Mouse (Mus musculus) small intestine, adult 2 months (tissue): ENCODE results near the gene 1700021F05Rik. TPM values are rescaled to one million over a fixed set of nuclear protein-coding genes. Genes with fewer than 3 reads are reported as not detected.

Source experiments
- H3K27ac ChIP-seq: fragments of 200-500 bp; 2 replicates; pipeline ENCODE4 v1.5.1; 2012; ENCODE audit warnings: low read depth, low read length, control low read depth, inconsistent platforms; ENCODE audit not compliant: insufficient read depth
- H3K27me3 ChIP-seq: fragments of 200-500 bp; 2 replicates; pipeline ENCODE4 v1.6.1; 2012; ENCODE audit warnings: mild to moderate bottlenecking, moderate library complexity, low read length, inconsistent platforms; ENCODE audit not compliant: control insufficient read depth, insufficient read depth
- H3K36me3 ChIP-seq: fragments of 200-500 bp; 2 replicates; pipeline ENCODE4 v1.6.1; 2012; ENCODE audit warnings: mild to moderate bottlenecking, low read length, control low read depth, inconsistent platforms; ENCODE audit not compliant: control insufficient read depth, insufficient read depth
- H3K4me1 ChIP-seq: fragments of 200-500 bp; 2 replicates; pipeline ENCODE4 v1.6.1; 2012; ENCODE audit warnings: low read length, inconsistent platforms, mixed read lengths; ENCODE audit not compliant: control insufficient read depth, insufficient read depth, insufficient read length
- H3K4me3 ChIP-seq: fragments of 200-500 bp; 2 replicates; pipeline ENCODE4 v1.5.1; 2012; ENCODE audit warnings: low read depth, mild to moderate bottlenecking, control low read depth, inconsistent platforms, low read length, moderate library complexity
- CTCF ChIP-seq: fragments of 200-500 bp; IDR thresholded peaks from 2 replicates; pipeline ENCODE4 v1.5.1; 2012; ENCODE audit warnings: low read depth, mild to moderate bottlenecking, control low read depth, inconsistent platforms, low read length, moderate library complexity, mixed read lengths; ENCODE audit not compliant: insufficient replicate concordance, insufficient read length; ENCODE audit errors: extremely low read depth
- POLR2A ChIP-seq: fragments of 200-500 bp; IDR thresholded peaks from 2 replicates; pipeline ENCODE4 v1.6.1; 2012; ENCODE audit warnings: low read depth, mild to moderate bottlenecking, control low read depth, inconsistent platforms, low read length, moderate library complexity
- WGBS: fragments of 180-500 bp; shearing (Covaris S2); methylation state at CpG from one replicate; pipeline ENCODE4 v1.1.7; 2018; 5-methylcytosine and 5-hydroxymethylcytosine counted together
- polyA plus RNA-seq: library from polyadenylated mRNA; depleted of rRNA; stranded (reverse); fragments of >200 nt; gene quantifications from 2 replicates; pipeline ENCODE4 v1.2.3, GENCODE M21; 2012

The 1700021F05Rik gene
- polyA plus RNA-seq, 1 experiment, result 5.3 TPM

DNA sequence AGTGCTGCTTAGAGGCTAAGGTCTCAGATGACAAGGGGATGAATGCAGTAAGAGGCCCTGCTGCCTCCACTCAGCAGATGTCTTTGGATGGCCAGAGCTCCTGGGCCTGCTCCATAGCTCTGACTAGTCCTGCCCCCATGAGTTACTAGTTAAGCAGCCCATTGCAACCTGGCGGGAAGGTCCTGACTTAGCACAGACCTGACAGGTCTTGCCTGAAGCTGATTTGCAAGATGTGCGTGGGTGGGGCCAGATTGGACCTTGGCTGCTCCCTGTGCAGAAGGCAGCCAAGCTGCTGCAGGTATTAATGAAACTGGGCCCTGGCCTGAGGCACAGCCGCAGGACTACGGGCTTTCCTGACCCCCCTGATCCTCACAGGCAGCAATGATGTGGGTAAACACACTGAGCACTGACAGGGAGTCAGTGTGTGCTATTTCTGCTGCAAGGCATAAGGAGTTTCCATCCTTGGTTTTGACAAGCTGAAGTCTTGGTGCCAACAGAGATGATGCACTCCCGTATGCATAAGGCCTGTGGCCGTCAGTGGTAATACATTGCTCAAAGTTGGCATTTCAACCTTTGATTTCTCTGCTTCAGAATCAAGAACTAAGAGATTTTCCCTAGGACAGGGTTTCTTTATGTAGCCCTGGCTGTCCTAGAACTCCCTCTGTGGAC is 23.7 kb downstream of the 1700021F05Rik start:
- H3K27me3 ChIP-seq, result no peaks in the 10 kb centered on the region
- H3K4me3 ChIP-seq, result no peak overlapping the region
- 26% methylated on average over 6 of the region's 6 CpGs for WGBS
- H3K36me3 ChIP-seq, result peaks cover 2% of the 10 kb centered on the region; the same call in 1 of the 2 replicates
- peaks cover 11% of the 10 kb centered on the region; the same call in 1 of the 2 replicates for H3K4me1 ChIP-seq
- TF ChIP-seq POLR2A (no peak), CTCF (no peak)
- H3K27ac ChIP-seq, result peak overlapping the region; percentile 89

DNA sequence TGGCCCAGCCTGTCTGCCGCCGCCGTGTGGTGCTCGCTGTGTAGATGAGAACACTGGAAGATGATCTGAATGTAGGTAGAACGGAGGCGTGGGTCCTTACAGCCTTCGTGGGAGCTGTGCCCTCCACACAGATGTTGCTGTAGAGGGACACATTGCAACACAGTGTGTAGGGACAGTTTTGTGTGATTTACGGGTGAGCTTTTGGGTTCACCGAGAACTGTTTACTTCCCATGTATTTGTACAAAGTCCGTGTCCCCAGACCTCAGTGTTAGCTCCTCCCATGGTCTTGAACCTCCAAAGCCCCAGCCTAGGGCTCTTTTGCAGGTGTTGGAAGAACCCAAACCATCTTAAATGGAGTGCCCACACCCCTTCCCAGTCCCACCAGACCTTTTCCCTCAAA is 27.8 kb downstream of the 1700021F05Rik start:
- TF ChIP-seq CTCF (no peak), POLR2A (no peak)

GRCm38 (mm10) chr10:43509228-43509627 is 31.6 kb downstream of the 1700021F05Rik start:
- TF ChIP-seq POLR2A, result no peak
- no peak for TF ChIP-seq CTCF
- H3K4me1 ChIP-seq, result no peaks in the 10 kb centered on the region
- H3K36me3 ChIP-seq, result peaks cover 14% of the 10 kb centered on the region
- no peaks in the 10 kb centered on the region for H3K27me3 ChIP-seq
- 93% methylated on average over 7 of the region's 7 CpGs for WGBS
- no peak overlapping the region for H3K27ac ChIP-seq
- no peak overlapping the region for H3K4me3 ChIP-seq

More for the DNA sequence above, 27.8 kb downstream of the 1700021F05Rik start:
- H3K4me1 ChIP-seq, result peaks cover 10% of the 10 kb centered on the region; the same call in 1 of the 2 replicates
- H3K27ac ChIP-seq, result no peak overlapping the region
- no peak overlapping the region for H3K4me3 ChIP-seq
- H3K36me3 ChIP-seq, result peaks cover 14% of the 10 kb centered on the region
- WGBS, result 83% methylated on average over 10 of the region's 10 CpGs
- no peaks in the 10 kb centered on the region for H3K27me3 ChIP-seq

DNA sequence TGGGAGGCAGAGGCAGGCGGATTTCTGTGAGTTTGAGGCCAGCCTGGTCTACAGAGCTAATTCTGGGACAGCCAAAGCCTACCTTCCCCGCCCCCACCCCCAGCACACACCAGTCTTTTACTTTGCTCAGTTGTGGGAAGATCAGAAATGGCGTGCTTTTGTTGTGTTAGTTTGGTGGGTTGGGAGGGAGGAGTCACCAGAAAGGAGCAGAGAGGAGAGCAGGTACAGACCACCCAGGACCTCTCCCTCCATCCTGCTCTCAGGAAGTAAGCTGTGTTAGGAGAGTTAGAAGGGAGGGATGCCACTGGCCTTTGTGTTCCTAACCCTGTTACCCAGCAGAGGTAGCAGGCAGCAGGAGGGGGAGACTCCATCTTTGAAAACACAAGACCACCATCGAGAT is 33.7 kb downstream of the 1700021F05Rik start:
- H3K27me3 ChIP-seq, result no peaks in the 10 kb centered on the region
- peaks cover 14% of the 10 kb centered on the region for H3K36me3 ChIP-seq
- no peaks in the 10 kb centered on the region for H3K4me1 ChIP-seq
- TF ChIP-seq CTCF (no peak), POLR2A (no peak)
- no peak overlapping the region for H3K27ac ChIP-seq
- H3K4me3 ChIP-seq, result no peak overlapping the region
- WGBS, result 77% methylated on average over 4 of the region's 4 CpGs

DNA sequence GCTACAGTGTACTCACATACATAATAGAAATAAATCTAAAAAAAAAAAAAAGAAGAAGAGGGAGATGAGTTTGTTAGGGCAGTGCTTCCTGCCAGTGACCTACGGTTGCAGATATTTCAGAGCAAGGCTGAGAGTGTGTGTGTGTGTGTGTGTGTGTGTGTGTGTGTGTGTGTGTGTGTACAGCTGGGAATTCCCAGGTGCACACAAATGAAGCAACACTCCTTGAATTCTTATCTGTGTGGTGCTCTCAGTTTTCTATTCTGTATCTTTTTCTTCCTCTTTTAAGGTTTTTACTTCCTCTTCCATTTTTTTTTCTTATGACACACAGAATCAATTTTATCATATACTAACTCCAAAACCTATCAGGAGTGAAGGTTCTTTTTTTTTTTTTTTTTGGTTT is 36.5 kb downstream of the 1700021F05Rik start:
- Histone ChIP-seq H3K4me1 (no peaks in the 10 kb centered on the region), H3K36me3 (no peaks in the 10 kb centered on the region), H3K4me3 (no peak overlapping the region), H3K27ac (no peak overlapping the region), H3K27me3 (no peaks in the 10 kb centered on the region)
- 71% methylated on average over 1 of the region's 1 CpGs for WGBS
- TF ChIP-seq POLR2A (no peak), CTCF (no peak)

DNA sequence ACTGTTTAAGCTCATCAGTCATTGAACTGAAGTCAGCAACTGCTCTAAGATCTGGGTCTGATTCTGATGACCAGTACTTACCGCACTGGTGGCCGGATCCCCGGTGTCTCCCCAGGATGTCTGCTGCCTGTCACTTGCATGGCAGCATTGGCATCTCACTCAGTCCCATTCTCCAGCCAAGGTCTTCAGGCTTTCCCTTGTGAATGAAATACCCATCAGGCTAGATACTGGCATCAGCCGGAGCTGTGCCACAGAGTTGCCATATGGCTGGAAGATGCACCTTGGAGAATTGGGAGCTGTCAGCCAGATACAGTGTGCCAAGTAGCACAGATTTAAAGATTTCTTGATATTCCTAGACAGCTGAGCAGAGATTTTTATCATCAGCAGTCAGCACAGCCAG is 38.2 kb downstream of the 1700021F05Rik start:
- 98% methylated on average over 4 of the region's 4 CpGs for WGBS
- no peaks in the 10 kb centered on the region for H3K4me1 ChIP-seq
- no peak overlapping the region for H3K27ac ChIP-seq
- TF ChIP-seq CTCF (no peak), POLR2A (no peak)
- no peaks in the 10 kb centered on the region for H3K27me3 ChIP-seq
- H3K4me3 ChIP-seq, result no peak overlapping the region
- no peaks in the 10 kb centered on the region for H3K36me3 ChIP-seq

DNA sequence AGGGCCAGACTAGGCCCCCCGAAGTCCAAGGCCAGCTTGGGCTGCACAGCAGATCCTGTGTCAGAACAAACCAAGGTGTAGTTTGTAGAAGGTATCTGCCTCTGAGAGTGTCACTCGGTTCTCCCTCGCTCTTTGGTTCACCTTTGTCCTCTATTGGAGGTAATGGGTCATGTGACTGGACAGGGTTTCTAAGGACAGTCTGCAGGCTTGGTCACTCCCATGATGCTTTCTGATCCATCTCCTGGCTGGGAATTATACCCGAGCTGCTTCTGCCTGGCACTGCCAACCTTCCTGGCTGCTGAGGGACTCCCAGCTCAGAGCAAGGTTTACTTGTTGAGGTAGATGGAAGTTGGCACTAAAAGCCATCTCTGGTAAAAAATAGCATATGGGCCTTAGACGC is 49.9 kb downstream of the 1700021F05Rik start:
- 38% methylated on average over 5 of the region's 5 CpGs for WGBS
- peaks cover 1% of the 10 kb centered on the region; the same call in 1 of the 2 replicates for H3K36me3 ChIP-seq
- TF ChIP-seq POLR2A, result no peak
- TF ChIP-seq CTCF, result no peak
- no peak overlapping the region for H3K4me3 ChIP-seq
- no peaks in the 10 kb centered on the region for H3K27me3 ChIP-seq
- peaks cover 14% of the 10 kb centered on the region for H3K4me1 ChIP-seq
- peak overlapping the region; percentile 77 for H3K27ac ChIP-seq
